Mouse (Mus musculus) common myeloid progenitor, adult 5-6 weeks (primary cell): ENCODE results near the gene AU022252. TPM values are rescaled to one million over a fixed set of nuclear protein-coding genes. Genes with fewer than 3 reads are reported as not detected.

Experiments
- ATAC-seq: replicated peaks from 2 replicates; pipeline ENCODE4 v1.8.0; 2016; ENCODE audit warnings: low read depth, mild to moderate bottlenecking, moderate TSS enrichment, inconsistent platforms; ENCODE audit not compliant: poor library complexity, severe bottlenecking
- total RNA-seq: library from RNA; stranded (forward); fragments of 200-1000, 187-1606 nt; gene quantifications from 2 replicates; pipeline ENCODE4 v1.2.3, GENCODE M21; 2017

The AU022252 gene
- total RNA-seq, 1 experiment from 2014 or later = 6.9 TPM

DNA sequence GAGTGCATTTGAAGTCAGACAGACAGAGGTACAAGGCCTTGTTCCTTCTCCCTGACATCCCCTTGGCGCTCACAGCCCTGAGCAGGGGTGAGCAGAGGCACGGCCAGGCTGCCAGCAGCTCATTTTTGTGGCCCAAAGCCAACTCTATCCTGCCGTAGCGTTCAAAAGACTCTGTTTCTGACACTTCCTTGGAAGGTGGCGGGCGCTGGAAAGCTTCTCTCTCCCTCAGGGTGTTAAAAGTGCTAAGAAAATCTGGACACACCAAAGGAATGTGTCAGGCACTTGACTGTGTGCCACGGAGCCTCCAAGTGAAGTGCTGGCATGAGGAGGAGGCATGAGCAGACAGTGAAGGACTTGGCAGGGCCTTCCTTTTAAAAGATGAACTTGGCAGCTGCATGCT lies 13.0 kb upstream of the AU022252 start:
- no peak for ATAC-seq

DNA sequence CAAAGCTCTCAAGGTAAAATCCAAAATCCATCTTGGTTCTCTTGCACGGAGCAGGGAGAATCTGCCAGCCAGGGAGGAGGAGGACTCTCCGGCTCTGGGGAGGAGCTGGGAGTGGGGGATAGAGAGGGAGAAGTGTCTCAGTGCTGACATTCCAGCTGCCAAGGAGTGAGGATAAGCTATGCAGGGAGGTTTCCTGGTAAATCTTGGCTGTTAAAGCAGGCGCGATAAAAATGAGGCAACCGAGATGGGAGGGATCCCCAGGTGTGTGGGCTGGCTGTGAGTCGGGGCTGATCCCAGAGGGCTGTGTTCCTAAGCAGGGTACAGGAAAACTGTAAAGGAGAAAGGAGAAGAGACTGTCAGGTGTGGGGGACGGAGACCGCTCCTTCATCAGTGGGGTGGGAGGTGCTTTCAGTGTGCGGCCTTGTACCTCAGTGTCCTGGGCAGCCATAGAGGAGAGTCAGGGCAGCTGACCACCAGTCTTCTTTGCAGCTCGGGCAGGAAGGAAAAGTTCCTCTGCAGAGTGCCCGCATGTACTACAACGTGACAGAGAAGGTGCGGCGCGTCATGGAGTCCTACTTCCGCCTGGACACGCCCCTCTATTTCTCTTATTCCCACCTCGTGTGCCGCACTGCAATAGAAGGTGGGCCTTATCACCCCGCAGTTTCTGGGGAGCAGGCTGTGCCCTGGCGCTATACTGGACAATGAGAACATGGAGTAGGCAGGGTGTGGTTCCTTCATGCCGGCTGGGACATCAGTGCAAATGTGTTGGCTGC lies 12.1 kb upstream of the AU022252 start:
- no peak for ATAC-seq

DNA sequence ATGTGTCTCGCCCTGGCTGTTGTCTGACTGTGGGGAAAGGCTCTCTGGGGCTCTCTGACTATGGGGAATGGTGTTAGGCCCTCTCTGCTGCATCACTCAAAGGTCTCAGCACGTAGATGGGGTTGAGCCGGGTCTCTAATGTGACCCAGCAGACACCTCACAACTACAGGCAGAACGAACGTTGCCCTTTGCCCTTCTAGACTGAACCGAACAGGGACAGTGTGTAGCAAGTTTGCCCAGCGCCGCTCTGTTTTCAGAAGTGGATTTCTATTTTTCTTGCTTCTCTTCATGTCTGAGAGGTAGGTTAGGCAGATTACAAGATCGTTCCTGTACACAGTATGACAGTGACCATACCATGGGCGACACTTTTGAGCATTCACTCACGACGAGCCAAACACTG lies 10.1 kb upstream of the AU022252 start:
- no peak for ATAC-seq

DNA sequence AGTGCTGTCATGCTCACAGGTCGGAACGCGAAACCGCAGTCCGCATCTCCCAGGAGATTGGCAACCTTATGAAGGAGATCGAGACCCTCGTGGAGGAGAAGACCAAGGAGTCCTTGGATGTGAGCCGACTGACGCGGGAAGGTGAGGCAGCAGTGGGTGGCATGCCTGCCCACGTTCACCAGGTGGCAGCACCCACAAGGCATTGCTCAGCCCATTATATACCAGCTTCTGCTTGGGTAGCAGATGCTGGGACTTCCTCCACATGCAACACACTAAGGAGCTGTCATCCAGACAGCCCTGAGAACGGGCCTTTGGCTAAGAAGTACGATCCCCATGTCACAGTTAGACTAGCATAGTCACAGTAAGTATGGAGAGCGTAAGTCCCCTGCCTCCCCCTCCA lies 9.2 kb upstream of the AU022252 start:
- peak; percentile 34; the same call in 1 of the 2 replicates for ATAC-seq

DNA sequence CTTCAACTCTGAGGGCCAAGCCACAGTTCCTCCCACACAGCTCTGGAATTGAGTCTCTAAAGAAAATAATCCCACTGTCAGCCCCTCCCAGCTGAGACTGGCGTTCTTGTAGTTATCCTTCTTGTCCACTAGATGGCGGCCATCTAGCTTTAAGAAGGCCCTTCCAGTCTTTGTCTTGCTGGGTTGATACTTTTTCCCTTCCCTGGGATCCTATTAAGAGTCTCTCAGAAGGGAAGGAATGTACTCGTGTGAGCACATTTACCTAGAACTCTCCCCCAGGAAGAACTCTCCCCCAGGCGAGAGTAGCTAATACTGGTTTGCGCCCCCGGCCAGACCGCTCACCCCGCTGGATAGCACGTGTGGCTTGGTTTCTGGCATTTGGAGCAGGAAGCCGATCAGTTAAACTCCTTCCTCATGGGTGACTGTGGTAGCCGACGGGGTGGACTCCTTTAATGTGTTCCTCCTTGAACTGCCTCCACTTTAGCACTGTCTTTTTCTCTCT lies 6.7 kb upstream of the AU022252 start:
- peak; percentile 84 for ATAC-seq

DNA sequence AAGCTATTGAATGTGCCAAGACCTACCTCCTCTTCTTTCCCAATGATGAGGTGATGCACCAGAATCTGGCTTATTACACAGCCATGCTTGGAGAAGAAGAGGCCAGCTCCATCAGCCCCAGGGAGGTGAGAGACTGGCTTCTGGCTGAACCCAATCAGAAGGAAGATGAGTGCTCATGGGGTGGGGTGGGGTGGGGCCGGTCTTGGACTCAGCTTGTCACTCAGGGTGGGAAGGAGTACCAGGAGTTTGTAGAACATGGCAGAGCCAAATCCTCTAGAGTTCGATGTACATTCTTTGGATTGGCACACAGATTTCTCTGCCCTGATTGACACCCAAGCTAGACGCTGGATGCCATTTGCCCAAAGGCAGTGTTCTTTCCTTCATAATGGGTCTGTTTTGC lies 6.1 kb upstream of the AU022252 start:
- no peak for ATAC-seq

DNA sequence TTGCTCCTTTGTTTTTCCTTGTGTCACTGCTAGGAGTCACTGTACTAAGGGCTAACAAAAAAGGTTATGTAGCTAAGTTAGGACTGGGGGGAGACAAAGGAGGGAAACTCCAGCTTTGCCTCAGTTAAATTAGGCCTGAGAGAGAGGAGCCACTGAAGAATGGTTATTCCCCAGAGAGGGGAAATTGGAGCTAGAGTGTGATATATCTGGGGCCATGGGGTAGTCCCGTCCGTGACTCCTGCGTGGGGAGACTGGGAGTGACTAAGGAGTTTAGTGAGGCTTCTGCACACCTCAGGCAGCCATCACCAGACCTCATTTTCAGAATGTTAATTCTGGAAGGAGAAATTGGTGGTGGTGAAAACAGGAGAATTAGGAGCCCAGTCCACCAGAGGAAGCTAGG lies 1.8 kb upstream of the AU022252 start:
- no peak for ATAC-seq

DNA sequence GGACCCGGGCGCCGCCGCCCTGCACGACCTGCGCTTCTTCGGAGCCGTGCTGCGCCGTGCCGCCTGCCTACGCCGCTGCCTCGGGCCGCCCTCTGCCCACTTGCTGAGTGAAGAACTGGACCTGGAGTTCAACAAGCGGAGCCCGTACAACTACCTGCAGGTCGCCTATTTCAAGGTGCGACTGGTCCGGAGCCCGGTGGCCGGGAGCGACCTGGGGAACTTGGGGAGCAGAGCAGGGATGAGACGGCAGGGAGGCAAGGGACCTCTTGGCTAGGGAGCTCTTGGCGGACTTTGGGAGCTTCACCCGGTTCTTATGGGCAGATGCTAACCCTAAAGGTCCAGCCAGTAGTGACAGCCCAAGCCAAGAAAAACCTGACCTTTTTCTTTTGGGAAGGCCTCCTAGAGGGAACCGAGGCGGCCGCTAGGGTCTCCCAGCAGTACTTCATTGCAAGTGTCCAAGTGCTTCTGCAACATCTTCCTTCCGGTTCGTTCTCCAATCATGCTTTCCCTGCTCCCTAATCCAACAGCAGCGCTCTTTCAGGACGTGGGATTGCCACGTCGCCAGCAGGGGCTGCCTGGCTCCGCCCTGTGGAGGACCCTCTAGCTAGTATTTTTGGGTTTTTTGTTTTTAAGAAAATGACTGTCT lies 867 bp upstream of the AU022252 start:
- ATAC-seq = peak; percentile 14; the same call in 1 of the 2 replicates

DNA sequence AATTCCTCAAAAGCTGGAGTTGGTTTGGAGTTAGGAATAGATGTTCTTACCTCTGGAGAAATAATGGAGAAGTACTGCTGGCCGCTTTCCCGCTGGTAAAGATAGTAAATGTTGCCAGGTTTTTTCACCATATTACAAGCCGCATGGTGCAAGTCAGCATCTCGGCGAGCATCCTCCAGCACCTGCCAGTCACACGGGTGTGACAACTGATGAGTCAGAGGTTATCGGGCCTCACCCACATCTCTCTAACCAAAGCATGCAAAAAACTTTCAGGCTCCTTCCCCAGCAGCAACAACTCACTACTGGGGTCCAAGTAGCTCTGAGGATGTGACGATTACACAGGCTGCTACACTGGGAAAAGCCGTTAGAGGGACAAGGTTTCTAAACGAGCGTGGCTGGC lies 5.8 kb downstream of the AU022252 start:
- no peak for ATAC-seq

DNA sequence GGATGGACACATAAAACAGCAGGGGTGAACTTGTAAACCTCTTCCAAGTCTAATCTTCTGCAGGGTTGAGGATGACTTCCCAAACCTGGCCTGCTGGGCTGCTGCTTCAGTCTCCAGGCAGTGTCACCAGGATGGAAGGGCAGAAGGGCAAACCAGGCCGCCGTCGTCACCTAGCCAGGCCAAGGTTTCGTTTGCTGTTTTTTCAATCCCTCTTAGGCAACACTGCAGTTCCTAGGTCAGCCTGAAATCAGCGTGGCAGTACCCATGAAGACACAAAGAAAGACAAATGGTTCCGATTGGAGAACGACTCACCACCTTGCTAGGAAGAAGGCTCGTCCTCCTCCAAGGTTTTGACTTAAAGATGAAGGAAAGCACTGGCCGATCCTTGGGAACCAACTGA lies 6.8 kb downstream of the AU022252 start:
- no peak for ATAC-seq

DNA sequence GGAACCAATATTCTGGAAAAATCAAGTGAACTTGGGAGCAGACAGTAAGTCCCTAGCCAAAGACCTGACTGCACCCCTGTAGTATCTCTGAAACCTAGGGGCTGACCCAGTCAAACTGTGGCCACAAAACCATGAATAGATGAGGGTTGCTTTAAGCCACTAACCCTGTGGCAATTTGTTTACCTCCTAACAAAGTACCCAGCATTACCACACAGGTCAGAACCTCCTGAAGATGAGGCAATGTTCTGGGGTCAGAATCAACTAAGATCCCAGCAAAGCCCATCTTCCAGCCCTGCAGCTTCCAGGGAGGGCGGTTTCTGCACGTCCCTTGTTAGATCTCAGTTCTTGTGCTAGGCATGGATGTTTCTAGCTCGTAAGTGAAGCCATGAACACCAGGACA lies 8.0 kb downstream of the AU022252 start:
- ATAC-seq = no peak

DNA sequence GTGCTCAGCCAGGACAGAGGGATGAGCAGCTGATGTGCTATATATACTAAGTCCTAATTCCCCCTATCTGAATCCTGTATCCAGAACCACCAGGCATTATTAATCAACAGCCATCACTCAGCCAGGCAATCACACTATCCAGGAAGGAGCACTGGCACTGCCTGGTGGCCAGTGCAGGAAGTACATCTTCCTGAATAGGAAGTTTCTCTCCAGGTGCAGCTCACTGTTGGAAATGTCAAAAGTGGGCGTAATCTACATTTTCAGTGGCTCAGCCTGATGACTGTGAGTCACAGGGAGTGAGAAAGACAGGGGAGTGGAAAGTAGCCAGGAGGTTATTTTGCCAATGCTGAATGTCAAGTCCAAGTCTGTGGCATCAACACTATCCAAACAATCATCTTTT lies 8.8 kb downstream of the AU022252 start:
- ATAC-seq = peak; percentile 82

DNA sequence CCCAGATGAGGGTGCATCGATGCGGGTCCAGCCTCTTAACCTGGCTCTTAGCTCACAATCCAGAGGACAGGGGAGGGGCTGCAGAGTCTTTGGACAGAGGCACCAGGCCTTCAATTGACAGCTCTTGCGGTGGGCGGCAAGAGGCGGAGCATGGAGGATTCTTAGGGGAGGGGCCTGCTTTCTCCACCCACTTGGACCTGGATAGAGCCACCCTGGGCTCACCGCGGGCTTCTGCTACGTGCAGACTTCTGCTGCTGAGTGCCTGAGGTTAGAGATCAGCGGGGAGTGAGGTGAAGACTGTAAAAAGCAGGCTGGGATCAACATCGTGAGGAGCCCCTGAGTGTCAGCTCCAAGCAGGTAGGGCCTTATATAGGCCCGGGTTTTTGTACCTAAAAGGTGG lies 14.3 kb downstream of the AU022252 start, which contains the start of gene Tmem269:
Tmem269 (minus strand) TSS at position 49 of the 400 bp plus-strand sequence.
- ATAC-seq = 0 out of 2 replicates have a peak, but pooled peaks have one; percentile 46

DNA sequence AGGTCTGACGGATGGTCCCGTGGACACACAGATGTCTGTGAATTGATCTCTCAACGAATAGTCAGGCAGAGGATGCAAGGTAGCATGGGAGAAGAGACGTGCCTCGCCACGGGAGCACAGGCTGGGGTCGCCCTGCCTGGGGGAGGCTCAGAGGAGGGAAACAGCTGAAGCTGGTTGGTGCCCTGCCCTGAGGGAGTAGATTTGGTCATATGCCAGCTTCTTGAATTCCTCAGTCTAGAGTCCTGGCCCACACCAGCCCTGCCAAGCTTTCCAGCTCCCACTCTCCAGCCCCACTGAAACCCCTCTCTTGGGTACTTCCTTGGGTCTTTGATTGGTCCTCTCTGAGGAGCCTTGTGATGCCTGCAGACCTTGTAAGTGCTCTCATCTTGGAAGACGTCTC lies 15.8 kb downstream of the AU022252 start:
- no peak for ATAC-seq

DNA sequence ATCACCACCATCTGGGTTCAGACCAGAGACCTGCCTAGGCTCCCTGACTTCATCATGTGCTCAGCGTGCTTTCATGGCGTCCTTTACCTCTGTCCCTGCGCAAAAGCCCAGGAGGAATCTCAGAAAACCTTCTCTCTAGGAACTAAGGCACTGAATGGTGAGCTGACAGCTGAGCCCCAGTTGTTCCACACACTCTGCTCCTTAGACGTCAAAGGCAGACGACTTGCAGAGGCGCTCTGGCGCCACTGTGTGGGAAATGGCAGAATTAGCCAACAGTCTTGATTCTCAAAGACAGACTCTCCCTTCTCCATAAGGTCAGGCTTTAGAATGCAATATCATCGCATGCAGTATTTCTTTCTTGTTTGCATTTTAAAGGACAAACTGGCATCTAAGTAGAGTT lies 27.8 kb downstream of the AU022252 start:
- ATAC-seq = peak; percentile 91

DNA sequence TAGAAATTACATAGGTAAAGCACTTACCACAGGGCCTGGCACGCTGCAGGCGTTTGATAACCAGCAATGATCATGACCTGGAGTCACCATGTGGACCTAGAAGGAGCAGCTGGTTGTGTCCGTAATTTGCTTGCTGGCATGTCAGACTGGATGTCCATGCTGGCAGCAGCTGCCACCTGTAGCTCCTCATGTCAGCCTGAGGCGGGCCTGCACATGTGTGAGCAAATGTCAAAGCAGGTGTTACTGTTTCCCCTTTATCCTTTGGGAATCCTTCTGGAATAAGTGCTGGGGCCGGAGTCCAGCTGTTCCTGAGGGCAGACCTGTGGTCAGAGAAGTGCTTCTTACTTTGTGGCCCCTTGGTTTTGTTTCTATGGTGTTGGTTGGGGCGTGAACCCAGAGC lies 34.4 kb downstream of the AU022252 start:
- ATAC-seq = no peak

DNA sequence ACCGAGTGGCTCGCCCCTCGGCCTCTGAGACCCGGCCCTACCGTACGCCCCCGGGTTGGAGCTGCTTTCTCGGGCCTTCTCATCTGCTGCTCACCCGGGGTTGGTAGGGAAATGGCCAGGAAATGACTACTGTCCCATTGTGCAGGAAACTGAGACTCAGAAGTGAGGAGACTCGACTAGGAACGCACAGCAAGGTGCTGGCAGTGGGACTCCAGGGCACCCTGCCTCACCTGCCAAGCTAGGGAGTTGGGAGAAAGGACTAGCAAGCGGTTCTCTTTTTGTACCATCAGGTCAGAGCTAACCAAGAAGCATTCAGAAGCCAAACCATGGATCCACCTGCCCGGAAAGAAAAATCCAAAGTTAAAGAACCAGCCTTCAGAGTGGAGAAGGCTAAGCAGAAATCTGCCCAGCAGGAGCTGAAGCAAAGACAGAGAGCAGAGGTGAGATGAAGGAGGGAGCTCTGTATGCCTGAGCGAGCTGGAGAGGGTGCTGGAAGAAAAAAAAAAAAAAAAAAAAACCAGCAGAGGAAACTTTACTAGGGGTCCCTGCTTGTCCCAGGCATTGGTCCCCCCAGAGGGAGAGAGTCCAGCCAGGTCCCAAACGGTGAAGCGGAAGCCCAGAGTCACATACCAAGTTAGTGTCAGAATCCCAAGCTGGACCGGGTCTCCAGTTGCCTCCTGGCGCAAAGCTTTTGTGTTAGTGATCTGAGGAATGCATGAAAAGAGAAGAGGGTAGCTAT lies 36.8 kb downstream of the AU022252 start:
- peak; percentile 15 for ATAC-seq

DNA sequence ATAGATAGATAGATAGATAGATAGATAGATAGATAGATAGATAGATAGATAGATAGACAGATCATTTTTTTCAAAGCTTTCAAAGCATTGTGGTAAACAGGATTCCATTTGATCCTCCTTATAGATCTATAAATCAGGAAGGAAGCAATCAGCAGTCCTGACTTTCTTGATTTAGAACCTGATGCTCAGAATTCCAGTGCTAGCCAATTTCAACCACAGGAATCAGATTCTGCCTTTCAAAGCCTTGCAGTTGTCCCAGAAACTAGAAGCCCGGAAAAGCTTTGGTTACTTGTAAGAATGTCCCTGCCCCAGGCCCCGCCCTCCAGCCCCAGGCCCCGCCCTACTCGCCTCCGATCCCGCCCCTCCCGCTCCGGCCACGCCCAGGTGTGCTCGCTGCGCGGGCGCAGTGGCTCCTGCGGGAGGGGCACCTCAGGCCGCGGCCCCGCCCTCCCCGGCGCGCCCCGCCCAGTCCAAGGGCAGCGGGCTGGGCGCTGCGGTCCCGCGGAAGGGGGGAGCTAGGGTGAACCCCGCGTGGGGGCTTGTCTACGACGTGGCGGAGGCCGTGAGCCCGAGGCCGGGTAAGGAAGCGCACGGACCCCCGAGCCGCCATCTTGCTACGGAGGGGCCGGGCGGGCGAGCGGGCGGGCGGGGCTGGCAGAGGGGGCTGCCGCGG lies 37.5 kb downstream of the AU022252 start, which contains the start of gene Svbp:
Svbp (plus strand) TSS at position 398 of the 673 bp plus-strand sequence.
- peak; percentile 81 for ATAC-seq

DNA sequence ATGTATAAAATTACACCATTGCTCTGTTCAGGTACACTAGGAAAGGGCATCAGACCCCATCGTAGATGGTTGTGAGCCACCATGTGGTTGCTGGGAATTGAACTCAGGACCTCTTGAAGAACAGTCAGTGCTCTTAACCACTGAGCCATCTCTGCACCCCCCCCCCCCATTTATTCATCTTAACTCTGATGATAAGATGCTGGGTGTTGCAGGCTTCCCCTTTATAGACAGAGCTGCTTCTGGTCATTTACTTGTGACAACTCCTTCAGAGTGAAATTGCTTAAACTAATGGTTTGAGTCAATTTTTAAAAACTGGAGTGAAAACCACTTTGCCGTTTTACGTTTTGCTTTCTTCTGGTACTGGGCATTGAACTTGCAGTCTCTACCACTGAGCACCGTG lies 39.8 kb downstream of the AU022252 start:
- no peak for ATAC-seq

DNA sequence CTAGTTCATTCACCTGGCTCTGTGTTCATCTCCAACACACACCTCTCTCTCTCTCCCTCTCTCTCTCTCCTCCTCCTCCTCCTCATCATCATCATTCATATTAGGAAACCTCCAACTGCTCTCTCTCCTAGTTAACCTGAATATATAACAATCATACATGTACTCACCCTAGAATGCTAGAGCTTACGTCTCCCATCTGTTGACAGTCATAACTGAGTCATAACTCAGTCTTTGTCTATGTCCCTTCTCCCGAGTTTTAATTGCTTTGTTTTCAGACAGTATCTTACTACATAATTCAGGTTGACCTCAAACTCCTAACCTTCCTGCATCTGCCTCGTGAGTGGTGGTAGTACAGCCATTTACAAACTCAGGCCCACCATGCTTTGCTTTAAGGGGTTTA lies 41.2 kb downstream of the AU022252 start:
- no peak for ATAC-seq
